Mouse (Mus musculus) neural tube, embryonic 10.5 days (tissue): ENCODE data around the gene 2210011C24Rik.
A peak's percentile ranks its signal among the peaks of the same experiment; 100 is the strongest.
"Not testable (repeated sequence)": the region's sequence is repeated elsewhere in the genome, so short reads cannot be mapped to it uniquely, and the experiment has no call there.

Experiments used
- DNase-seq: peaks from one replicate; pipeline ENCODE4 v3.0.0-alpha.2; 2017; ENCODE audit warnings: low spot score; ENCODE audit errors: extremely low spot score

2210011C24Rik gene

GRCm38 (mm10) chr8:83995973-83996372, 16.0 kb downstream of the 2210011C24Rik start:
- no peak for DNase-seq

GRCm38 (mm10) chr8:83994030-83994429, 17.9 kb downstream of the 2210011C24Rik start:
- DNase-seq = no peak

GRCm38 (mm10) chr8:83992488-83992887, 19.5 kb downstream of the 2210011C24Rik start:
- DNase-seq = no peak

GRCm38 (mm10) chr8:83990170-83990569, 21.8 kb downstream of the 2210011C24Rik start:
- DNase-seq = no peak

- DNase-seq = no peak
Observed at GRCm38 (mm10) chr8:83989243-83989642, 22.7 kb downstream of the 2210011C24Rik start.

GRCm38 (mm10) chr8:83983222-83983621, 28.7 kb downstream of the 2210011C24Rik start:
- not testable (repeated sequence) for DNase-seq

- no peak for DNase-seq
Observed at GRCm38 (mm10) chr8:83982449-83982848, 29.5 kb downstream of the 2210011C24Rik start.

GRCm38 (mm10) chr8:83981533-83981932, 30.4 kb downstream of the 2210011C24Rik start:
- no peak for DNase-seq

GRCm38 (mm10) chr8:83980845-83981244, 31.1 kb downstream of the 2210011C24Rik start:
- no peak for DNase-seq

- no peak for DNase-seq
Observed at GRCm38 (mm10) chr8:83980250-83980649, 31.7 kb downstream of the 2210011C24Rik start.

- DNase-seq = no peak
Observed at GRCm38 (mm10) chr8:83978200-83978599, 33.8 kb downstream of the 2210011C24Rik start.

- DNase-seq = no peak
Observed at GRCm38 (mm10) chr8:83977646-83978045, 34.3 kb downstream of the 2210011C24Rik start.

GRCm38 (mm10) chr8:83976779-83977350, 35.1 kb downstream of the 2210011C24Rik start:
- DNase-seq = no peak

- no peak for DNase-seq
Observed at GRCm38 (mm10) chr8:83976101-83976630, 35.8 kb downstream of the 2210011C24Rik start.

- DNase-seq = no peak
Observed at GRCm38 (mm10) chr8:83974521-83974920, 37.5 kb downstream of the 2210011C24Rik start.

- DNase-seq = no peak
Observed at GRCm38 (mm10) chr8:83973161-83974031, 38.6 kb downstream of the 2210011C24Rik start.

GRCm38 (mm10) chr8:83972150-83973120, 39.5 kb downstream of the 2210011C24Rik start, which contains the start of gene Prkaca:
Prkaca (plus strand) TSS chr8:83972993.
- peak; percentile 97 for DNase-seq

- DNase-seq = no peak
Observed at GRCm38 (mm10) chr8:83971661-83972060, 40.3 kb downstream of the 2210011C24Rik start.

GRCm38 (mm10) chr8:83971121-83971520, 40.9 kb downstream of the 2210011C24Rik start:
- DNase-seq = no peak

- DNase-seq = no peak
Observed at GRCm38 (mm10) chr8:83967701-83968100, 44.3 kb downstream of the 2210011C24Rik start.
